Mouse (Mus musculus): ENCODE results near the gene Phactr1.
"Not testable (repeated sequence)": the region's sequence is repeated elsewhere in the genome, so short reads cannot be mapped to it uniquely, and the experiment has no call there.

Gene Phactr1

DNA sequence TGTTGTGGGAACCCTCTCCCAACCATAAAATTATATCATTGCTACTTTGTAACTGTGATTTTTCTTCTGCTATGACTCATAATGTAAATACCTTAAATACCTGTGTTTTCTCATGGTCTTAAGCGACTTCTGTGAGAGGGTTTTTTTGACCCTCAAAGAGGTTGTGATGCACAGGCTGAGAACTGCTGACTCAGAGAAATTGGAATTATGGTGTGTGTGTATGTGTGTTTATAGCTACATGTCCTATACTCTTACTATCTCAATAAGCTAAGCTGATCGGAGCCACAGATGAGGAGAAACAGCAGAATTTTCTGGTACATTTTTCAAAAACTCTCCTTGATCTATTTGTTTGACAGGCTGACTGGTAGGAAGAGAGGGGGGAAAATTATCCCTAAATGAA, 239.6 kb downstream of the Phactr1 start:
- no peak for DNase-seq (ENCODE audit: low read depth, low spot score)

DNA sequence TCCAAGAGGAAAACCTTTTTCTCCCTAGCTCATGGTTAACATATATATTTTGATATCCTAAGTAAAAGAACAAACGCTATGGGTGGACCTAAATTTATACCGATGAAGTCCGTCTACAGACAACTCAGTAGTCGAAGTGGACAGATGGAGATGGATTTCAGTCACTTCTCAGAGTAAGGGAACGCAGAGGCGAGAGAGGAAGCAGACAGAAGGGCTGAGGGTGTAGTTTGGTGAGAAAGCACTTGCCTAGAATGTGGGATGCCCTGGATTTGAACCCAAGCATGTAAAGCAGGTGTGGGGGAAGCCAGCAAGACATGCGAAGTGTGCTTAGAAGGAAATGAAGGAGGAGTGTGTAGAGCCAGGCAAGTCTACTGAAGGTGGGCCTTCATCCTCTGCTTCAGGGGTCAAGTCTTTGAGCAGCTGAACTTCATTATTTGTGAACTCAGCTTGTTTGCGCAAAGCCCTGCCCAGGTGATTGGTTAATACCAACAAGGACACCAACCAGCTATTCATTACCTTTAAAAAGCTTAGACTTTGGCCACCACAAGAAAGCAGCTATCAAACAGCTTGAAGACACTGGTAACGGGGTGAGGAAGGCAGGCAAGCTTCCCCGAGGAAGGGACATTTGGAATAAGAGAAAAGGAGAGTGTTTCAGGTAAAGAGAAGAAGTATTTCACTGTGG, 241.5 kb downstream of the Phactr1 start:
- DNase-seq (ENCODE audit: low read depth, low spot score): no peak

DNA sequence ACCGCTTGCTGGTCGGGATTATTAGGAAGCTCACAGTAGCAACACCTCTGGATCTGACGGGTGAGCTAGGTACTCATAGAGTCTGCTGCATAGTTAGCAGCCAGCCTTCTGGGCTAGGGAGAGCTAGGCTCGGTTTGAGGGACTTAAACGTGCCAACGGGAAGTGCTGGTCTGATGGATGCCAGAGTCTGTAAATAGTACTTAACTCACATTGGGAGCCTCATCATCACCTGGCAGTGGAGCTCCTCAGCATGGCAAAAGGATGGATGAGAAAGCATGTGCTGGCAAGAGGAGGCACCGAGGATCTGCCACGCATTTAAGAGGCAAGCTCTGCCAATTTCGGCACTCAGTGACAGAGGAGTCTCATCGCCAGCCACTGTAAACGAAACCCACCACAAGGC, 247.4 kb downstream of the Phactr1 start:
- DNase-seq (ENCODE audit: low read depth, low spot score): no peak

DNA sequence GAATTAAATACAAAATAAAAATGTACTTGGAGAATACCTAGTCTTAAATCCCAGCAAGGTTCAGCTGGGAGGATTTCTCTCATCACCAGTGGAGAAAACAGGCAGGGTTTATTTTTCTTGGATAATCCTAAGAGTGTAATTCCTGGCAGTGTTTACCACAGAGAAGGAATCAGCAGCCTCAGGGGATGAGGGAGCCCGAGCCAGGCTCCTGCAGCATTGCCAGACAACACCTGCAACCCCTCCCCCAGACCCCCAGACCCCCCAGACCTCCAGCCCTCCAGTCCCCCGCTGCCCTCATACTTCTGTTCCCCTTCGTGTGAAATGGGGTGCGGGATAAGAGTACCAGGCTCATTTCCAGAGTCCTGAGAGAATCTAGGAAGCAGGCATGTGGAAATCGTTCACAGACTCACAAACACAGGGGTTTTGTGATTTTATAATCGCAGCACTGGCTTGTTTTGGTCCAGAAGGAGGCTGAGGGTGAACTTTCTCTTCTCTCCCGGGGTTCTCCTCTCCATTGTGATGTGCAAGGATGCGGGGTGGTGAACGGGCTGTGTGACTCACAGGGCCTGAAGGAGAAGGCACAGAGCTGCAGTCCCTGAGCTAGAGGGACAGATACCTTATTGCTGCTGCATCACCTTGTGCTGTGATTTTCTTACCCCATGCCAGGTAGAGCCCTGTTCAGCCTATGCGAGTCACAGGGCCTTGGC, 249.3 kb downstream of the Phactr1 start:
- no peak for DNase-seq (ENCODE audit: low read depth, low spot score)

DNA sequence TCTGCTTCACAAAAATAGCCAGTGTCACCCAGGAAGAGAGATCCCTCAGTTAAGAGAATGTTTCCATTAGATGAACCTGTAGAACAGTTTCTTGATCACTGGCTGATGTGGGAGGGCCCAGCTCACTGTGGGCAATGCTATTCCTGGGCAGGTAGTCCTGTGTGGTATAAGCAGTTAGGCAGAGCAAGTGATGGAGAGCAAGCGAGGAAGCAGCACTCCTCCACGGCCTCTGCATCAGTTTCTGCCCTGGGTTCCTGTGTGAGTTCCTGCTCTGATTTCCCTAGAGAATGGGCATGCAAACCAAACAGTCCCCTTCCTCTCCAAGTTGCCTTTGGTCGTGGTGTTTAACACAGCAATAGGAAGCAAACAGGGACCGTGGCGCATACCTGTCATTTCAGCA, 251.6 kb downstream of the Phactr1 start:
- no peak for DNase-seq (ENCODE audit: low read depth, low spot score)

DNA sequence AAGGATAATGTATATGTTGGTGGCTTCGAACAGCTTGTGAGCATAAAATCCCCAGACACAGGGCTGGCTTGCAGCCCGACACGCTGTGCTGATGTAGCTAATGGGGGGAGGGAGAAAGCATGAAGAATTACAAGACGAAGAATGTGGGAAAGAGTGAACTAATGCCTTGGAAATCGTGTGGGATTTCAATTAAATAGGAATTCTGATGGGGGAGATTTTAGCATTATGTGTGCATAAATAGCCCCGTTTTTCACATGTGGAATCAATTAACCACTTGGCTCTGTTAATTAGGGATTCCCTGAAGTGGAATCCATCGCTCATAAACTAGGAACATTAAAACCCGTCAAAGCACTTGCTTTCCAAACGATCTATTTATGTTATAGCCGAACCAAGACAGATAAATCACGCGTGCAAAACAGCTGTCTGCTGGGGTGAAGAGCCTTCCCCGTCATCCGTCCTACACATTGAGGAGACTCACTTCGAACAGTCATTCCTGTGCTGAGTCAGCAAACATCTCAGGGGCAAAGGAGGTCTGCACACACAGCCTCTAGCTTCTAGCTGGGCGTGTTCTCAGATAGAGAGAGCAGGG, 254.2 kb downstream of the Phactr1 start:
- DNase-seq (ENCODE audit: low read depth, low spot score): no peak

DNA sequence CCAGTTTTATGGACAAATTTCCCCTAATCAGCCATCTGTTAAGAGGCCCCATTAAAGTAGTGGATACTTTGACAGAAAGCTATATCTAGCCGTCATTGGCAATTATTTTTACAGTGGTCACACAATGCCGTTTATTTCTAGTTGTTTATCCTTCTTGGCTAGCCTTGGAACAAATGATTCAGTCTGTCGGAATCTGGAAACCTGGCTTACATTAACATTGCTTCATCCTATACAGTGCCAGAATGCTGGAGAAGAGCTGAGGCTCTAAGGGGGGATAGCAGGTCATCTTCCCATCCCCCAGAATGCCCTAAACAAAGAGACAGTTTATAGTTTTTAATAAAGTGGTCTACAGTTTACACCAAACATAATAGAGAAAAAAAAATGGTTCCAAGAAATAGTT, 257.4 kb downstream of the Phactr1 start:
- DNase-seq (ENCODE audit: low read depth, low spot score): no peak

DNA sequence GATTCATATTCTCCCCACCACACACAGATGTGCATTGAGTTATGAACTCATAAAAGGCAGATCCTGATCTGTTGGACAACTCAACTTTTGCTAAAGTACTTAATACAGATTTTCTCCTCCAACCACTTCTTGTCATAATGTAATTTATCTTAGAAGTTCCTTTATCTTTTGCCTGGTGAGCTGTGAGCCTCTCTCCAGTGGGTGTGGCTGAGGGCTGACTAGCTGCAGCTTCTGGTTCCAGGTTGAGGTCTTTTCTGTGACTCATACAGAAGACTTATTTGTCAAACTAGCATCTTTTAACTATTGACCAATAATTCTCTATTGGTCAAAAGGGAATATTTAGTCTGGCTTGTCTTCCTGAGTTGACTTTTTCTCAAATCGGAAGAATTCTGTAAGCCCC, 257.9 kb downstream of the Phactr1 start:
- DNase-seq (ENCODE audit: low read depth, low spot score): no peak

DNA sequence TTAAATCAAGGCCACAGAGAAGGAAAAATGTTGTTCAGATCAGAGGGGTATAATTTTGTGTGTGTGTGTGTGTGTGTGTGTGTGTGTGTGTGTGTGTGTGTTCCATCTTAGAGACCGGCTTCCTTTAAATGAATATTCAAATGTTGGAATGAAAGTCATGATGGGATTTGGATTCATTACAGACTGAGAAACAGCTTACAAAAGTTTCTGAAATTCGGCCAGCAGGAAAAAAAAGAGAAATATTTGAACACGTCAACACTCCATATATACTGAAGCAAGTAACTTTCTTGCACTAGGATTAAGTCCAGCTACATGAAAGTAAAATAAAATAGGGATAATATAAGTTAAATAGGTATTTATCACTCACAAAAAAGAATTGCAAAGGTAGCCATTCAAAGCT, 259.8 kb downstream of the Phactr1 start:
- no peak for DNase-seq (ENCODE audit: low read depth, low spot score)

DNA sequence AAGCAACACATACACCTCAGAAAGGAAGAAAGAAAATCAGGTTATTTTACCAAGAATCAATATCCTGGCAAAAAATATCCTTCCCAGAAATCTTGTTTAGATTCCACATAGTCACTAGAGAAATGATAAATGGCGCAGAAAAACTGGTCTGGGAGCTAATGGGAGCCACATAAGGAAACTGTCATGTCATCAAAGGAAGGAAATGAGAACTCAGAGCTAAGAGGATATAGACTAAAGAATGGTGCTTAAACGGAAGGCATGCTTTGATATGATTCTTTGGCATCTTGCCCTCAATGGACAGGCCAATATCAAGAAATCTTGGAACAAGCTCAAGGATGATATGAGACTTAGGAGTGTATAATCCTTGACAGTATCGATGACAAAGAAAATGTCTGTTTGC, 263.7 kb downstream of the Phactr1 start:
- DNase-seq (ENCODE audit: low read depth, low spot score): no peak

DNA sequence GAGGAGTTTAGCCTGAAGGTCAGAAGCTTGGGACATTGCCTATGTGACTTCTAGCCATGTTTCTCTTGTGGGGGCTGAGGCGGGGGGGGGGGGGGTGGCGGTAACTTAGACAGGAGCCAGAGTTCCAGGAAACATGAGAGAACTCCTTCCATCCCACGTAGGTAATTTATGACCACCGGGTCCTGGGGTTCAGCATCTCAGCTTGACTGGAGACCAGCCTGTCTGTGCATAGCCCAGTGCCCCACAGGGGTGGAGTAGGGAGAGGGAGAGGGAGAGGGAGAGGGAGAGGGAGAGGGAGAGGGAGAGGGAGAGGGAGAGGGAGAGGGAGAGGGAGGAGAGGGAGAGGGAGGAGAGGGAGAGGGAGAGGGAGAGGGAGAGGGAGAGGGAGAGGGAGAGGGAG, 264.8 kb downstream of the Phactr1 start:
- DNase-seq (ENCODE audit: low read depth, low spot score): not testable (repeated sequence)

DNA sequence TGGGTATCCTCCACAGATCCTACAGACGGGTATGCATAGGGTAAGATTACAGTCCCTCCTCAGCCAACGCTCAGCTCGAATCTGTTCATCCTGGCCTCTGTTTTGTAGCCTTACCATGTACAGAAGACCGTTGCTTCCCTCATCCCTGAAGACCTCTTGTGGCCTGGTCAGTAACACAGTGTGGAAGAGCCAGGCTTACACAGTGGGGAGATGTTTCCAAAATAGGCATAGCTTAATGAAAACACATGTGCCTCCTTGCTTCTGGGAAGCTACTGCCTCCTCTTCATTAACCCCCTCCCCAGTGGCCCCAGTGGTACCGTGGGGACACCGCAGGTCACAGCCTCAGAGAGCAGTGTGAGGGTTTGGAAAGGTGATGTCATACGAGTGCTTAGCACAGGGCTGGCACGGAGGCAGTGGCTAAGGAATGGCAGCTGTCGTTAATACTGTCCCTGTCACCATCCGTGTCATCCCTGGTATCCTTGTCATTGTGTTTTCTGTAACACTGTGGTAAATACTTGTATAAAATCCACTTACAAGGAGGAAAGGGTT, 268.4 kb downstream of the Phactr1 start:
- no peak for DNase-seq (ENCODE audit: low read depth, low spot score)

DNA sequence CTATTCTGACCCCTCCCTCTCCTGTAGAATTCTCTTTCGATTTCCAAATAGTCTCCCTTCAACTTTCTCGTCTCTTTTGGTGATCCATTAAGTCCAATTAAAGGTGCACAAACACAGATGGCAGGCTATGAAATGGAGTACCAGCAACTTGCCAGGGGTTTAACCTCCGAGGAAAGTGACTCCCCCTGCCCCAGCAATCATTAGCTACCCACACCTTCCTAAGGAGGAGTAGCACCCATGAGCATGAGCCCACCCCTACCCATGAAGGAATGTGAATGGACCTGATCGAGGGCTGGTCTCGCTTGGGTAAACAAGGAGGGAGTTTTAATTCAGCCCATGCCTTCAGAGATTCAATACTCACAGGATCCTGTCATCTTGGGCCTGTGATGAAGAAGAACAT, 268.9 kb downstream of the Phactr1 start:
- DNase-seq (ENCODE audit: low read depth, low spot score): no peak

DNA sequence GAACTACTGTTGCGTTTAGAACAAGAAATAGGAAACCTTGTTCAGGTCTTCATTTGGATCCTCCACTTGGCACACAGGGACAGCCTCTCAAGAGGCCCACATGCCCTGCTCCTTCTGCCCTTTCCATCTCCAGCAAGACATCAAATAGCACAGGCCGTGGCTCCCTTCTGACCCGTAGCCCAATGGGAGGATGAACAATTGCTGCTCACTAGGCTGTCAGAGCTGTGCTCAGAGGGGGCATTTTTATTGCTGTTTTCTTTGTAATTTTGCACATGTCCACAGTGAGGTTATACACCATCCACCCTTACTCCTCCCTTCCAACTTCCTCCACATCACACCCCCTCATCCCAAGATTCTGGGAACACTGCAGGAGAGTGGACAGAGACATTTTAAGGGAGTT, 269.6 kb downstream of the Phactr1 start:
- DNase-seq (ENCODE audit: low read depth, low spot score): no peak

DNA sequence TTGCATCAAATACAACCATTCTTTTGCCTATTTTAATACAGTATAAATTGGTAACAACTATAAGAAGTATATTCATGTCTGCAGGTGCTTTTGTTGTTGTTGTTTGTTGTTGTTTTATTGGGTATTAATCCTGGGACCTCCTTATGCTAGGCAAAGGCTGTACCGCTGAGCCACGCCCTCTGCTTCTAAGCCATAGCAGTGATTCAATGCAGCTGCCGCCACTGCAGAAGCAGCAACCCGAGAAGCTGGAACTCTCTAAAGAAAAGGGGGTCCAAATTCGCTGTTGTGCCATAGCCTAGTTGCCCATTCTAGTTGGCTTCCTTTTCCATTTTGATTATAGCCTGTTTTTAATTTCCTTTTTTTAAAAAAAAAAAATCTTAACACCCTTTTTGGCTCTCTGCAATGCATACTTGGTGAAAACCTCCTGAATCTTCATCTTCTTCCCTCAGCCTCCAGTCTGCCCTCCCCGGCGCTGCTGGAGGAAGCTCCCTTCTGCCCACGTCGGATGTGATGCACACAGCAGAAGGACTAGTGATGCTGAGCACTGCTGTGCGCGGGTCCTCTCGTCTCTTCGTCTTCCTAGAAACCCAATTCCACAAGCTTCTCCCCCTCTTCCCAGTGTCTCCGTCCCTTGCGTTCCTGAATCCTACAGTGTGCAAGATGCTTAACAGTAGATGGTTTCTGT, 271.8 kb downstream of the Phactr1 start:
- no peak for DNase-seq (ENCODE audit: low read depth, low spot score)

DNA sequence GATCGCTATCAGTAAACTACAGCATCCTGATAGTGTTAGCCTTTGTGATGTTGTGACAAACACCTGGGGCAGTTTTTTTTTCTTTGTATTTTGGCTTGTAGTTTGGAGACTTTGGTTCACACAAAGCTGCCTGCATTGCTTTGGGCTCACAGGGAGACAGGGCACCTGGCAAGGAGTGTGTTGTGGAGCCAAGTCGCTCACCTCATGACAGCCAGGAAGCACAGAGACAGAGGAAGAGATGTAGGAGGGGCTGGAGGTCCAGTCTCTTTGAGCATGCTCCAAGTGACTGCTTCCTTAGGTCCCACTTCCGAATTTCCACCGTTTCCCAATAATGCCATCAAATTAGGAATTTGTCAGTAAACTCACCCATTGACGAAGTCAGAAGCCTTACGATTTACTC, 272.6 kb downstream of the Phactr1 start:
- no peak for DNase-seq (ENCODE audit: low read depth, low spot score)

DNA sequence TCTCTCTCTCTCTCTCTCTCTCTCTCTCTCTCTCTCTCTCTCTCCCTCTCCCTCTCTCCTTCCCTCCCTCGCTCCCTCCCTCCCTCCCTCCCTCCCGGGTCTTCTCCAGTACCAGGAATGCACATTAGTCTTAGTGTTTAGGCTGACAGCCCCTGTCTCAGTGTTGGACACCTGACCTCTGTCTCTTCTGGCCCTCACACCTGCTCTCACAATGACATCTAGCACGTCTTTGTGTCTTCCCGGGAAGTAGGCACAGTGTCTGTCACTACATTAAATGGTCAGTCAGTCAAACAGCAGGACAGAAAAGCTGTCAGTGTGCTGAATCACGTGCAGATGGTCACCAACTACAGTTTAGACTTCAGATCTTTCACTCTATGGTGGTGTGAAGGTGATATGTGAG, 273.7 kb downstream of the Phactr1 start:
- DNase-seq (ENCODE audit: low read depth, low spot score): no peak

DNA sequence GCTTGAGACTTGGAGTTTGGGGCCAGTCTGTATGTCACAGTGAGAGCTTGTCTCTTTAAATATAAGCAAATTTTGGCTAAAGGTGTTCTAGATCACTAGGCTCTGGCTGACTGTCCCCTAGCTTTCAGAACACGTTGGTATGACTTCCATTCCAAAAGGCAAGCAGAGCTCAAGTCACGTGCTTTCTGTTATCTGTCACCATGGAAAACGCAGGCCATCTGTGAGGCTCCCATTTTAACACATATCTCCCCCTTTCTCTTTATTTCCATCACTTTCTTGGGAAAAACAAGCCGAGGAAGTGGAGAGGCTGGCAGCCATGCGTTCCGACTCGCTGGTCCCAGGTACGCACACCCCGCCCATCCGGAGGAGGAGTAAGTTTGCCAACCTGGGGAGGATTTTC, 275.9 kb downstream of the Phactr1 start:
- no peak for DNase-seq (ENCODE audit: low read depth, low spot score)

DNA sequence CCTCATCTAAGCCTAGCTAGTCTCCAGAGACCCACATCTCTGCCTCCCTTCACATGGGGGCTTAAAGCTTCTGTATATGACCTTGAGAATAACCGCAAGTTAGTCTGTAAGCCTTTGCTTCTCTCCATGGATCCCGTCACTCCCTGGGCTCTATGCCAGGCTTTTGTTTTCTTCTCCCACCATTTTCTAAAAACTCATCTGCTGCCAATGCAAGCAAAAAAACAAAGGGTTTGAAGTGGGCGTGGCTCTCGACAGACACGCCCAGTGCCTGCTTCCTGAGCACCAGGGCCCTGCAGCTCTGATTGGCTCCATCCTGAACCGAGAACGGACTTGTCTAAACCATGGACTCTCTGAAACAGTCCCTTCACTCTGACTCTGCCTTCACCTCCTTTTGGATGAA, 277.4 kb downstream of the Phactr1 start:
- DNase-seq (ENCODE audit: low read depth, low spot score): no peak

DNA sequence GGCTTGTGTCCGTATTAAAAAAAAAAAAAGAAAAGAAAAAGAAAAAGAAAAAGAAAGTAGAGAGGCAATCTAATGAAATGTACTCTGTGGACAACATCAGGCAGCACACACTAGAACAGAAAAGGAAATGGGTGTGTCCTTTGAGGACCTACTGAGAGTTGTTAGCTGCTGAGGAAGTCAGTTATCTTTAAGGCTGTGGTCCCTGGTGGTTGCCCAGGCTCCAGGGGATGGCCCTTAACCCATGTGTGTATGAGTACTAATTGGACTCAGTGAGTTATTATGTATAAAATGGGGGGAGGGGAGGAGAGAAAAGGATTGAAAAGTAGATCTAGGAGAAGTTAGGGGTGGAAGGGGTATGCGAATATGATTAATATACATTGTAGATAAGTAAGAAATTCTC, 278.4 kb downstream of the Phactr1 start:
- DNase-seq (ENCODE audit: low read depth, low spot score): no peak

DNA sequence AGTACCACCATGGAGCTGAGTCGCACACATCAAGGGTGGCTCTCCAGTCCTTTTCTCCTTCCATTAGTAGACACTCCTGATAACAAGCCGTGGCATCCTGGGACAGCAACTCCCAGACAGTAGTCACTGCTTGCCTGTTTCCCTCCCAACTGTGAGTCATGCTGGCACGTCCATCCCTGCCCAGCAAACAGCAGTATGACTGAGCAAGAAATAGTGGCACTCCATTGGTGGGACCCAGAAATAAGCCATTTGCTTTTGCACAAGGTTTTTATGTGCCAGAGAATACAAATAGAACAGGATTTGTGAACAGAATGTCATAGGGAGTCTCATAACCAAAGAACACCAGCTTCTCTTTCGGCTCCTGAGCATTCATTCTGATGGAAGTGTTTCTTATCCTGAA, 281.1 kb downstream of the Phactr1 start:
- DNase-seq (ENCODE audit: low read depth, low spot score): no peak

DNA sequence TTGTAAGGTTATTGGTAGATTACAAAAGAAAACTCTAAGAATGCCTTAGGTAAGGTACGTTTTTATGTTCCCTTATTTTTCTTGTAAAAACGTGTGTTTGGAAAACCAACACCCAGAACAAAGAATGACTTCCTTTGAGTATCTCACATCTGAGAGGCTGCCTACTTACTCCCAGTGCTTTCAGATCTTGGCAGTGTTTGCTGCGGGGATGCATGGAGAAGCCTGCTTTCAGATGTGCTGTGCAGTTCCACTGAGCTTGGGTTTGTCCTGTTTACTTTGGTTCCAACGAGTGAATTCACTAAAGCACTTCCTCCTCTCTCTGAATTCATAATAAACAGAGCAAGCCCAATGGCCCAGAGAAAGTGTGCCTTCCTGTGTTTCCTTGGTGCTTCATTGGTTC, 288.1 kb downstream of the Phactr1 start:
- DNase-seq (ENCODE audit: low read depth, low spot score): no peak

Data from retina, postnatal 7 days (tissue).